Mouse (Mus musculus): ENCODE measurements around the gene Snrnp35. TPM values are rescaled to one million over a fixed set of nuclear protein-coding genes. Genes with fewer than 3 reads are reported as not detected.

The Snrnp35 gene
- polyA plus RNA-seq, 1 experiment from 2014 or later = 20.7 TPM

DNA sequence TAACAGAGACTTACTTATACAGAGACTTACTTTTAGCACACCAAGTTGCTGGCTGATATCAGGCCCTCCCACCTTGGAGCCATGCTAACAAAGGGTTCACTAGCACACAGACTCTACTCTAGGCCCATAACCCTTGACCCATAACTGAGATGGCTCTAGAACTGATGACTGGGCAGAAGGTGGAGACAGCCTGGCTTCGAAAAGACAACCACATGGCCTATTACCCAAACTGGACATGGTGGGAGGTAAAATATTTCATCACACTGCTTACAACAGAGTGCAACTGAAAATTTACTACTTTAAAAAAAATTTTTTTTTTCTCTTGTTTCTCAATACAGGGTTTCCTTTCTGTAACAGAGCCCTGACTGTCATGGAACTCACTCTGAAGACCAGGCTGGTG is 15.2 kb upstream of the Snrnp35 start:
- H3K4me1 ChIP-seq = no peaks in the 10 kb centered on the region
- WGBS = 96% methylated on average over 1 of the region's 1 CpGs
- no peak overlapping the region for H3K4me2 ChIP-seq
- H3K4me3 ChIP-seq (replicated peaks) = no peak overlapping the region
- H3K9me3 ChIP-seq (replicated peaks) = no peaks in the 10 kb centered on the region
- H3K27me3 ChIP-seq (replicated peaks) = no peaks in the 10 kb centered on the region
- ATAC-seq (ENCODE audit: low FRiP score) = no peak
- H3K27ac ChIP-seq (replicated peaks) = no peak overlapping the region
- H3K9ac ChIP-seq (replicated peaks) = no peak overlapping the region
- H3K36me3 ChIP-seq = peaks cover 57% of the 10 kb centered on the region

DNA sequence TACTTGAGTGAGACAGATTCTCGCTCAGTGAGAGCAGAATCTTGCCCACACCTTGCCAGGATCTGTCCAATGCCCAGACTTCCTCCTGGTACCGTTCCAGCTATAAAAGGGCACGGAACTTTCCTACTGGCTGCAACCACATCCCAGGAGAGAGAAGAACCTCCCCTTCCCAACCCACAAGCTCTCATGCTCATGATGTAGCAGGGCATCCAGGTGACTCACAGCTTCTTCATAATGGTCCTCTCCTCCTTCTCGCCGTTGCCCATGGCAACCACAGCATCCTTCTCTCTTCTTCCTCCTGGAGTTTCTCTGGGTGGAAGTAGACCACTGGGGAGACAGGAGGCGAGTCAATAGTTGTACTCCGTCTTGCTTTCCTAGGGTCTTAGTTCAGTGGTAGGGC is 14.6 kb upstream of the Snrnp35 start:
- Histone ChIP-seq H3K27me3 (replicated peaks) (no peaks in the 10 kb centered on the region), H3K9ac (replicated peaks) (no peak overlapping the region), H3K4me1 (no peaks in the 10 kb centered on the region), H3K36me3 (peaks cover 51% of the 10 kb centered on the region), H3K4me3 (replicated peaks) (no peak overlapping the region), H3K9me3 (replicated peaks) (no peaks in the 10 kb centered on the region), H3K27ac (replicated peaks) (no peak overlapping the region), H3K4me2 (no peak overlapping the region)
- ATAC-seq (ENCODE audit: low FRiP score) = no peak
- WGBS = 95% methylated on average over 7 of the region's 7 CpGs

DNA sequence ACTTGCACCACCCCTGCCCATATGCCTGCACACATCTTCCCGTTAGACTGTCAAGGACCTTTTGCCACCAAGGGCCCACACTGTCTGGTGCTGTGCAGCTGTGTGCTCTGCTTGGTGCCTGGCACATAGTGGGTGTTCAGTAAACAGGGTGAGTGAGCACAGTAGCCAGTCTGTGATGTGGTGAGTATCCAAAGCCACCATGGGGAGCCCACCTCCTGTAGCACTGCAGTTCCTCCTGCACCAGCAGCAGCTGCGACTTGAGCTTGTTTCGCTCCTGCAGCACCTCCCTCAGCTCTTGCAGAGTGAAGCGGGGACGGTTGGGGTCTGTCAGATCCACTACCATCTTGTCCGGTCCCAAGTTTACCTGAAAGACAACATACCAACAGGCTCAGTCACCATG is 13.4 kb upstream of the Snrnp35 start:
- no peak overlapping the region for H3K4me2 ChIP-seq
- WGBS = 91% methylated on average over 6 of the region's 6 CpGs
- no peak overlapping the region for H3K9ac ChIP-seq (replicated peaks)
- no peak for ATAC-seq (ENCODE audit: low FRiP score)
- H3K4me1 ChIP-seq = no peaks in the 10 kb centered on the region
- no peaks in the 10 kb centered on the region for H3K27me3 ChIP-seq (replicated peaks)
- no peak overlapping the region for H3K4me3 ChIP-seq (replicated peaks)
- H3K36me3 ChIP-seq = peaks cover 45% of the 10 kb centered on the region
- no peaks in the 10 kb centered on the region for H3K9me3 ChIP-seq (replicated peaks)
- no peak overlapping the region for H3K27ac ChIP-seq (replicated peaks)

DNA sequence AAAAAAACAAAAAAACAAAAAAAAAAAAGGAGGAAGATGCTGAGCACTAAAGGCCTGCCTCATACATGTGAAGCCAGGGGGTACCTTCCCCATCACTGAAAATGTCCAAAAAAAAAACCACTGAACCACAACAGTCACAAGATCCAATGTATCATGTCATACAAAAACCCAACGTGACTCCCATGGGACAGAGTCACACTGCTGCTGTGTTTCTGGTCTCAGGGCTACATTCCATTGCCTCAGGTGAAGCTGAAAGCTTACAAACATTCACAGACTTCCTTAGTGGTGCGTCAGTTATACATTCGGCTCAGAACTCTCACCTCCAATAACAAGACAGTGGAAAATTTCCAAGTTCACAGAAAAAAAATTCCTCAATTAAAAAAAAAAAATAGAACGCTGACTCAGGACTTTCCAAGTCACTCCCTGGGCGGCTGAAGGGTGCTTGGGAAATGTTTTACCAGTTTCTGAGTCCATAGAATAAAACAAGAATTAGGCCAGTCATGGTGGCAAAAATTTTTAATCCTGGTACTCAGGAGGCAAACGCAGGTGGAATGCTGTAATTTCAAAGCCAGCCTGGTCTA is 12.3 kb upstream of the Snrnp35 start:
- no peaks in the 10 kb centered on the region for H3K27me3 ChIP-seq (replicated peaks)
- H3K4me1 ChIP-seq = peaks cover 5% of the 10 kb centered on the region
- H3K27ac ChIP-seq (replicated peaks) = no peak overlapping the region
- H3K4me2 ChIP-seq = no peak overlapping the region
- no peaks in the 10 kb centered on the region for H3K9me3 ChIP-seq (replicated peaks)
- H3K36me3 ChIP-seq = peaks cover 41% of the 10 kb centered on the region
- no peak overlapping the region for H3K9ac ChIP-seq (replicated peaks)
- no peak overlapping the region for H3K4me3 ChIP-seq (replicated peaks)
- WGBS = 87% methylated on average over 6 of the region's 6 CpGs
- no peak for ATAC-seq (ENCODE audit: low FRiP score)

DNA sequence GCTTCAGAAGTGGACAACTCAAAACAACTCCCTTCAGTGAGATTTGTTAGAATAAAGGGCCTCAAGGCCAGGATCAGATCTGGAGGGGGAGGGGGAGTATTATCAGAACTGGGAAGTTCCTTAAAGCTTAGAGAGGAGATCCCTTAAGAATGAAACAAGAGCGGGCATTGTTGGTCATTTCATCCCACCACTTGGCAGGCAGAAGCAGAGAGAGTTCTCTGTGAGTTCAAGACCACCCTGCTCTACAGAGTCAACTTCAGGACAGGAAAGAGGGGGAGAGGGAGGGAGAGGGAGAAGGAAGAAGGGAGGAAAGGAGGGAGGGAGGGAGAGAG is 4.1 kb upstream of the Snrnp35 start:
- Histone ChIP-seq H3K36me3 (no peaks in the 10 kb centered on the region), H3K4me1 (peaks cover 36% of the 10 kb centered on the region), H3K4me2 (peak overlapping the region; percentile 76), H3K9me3 (replicated peaks) (no peaks in the 10 kb centered on the region), H3K4me3 (replicated peaks) (no peak overlapping the region), H3K27me3 (replicated peaks) (no peaks in the 10 kb centered on the region), H3K27ac (replicated peaks) (peak overlapping the region; percentile 72; the same call in 1 of the 2 replicates), H3K9ac (replicated peaks) (peak overlapping the region; percentile 8; the same call in 1 of the 2 replicates)
- ATAC-seq (ENCODE audit: low FRiP score) = no peak
- 80% methylated on average over 1 of the region's 1 CpGs for WGBS

DNA sequence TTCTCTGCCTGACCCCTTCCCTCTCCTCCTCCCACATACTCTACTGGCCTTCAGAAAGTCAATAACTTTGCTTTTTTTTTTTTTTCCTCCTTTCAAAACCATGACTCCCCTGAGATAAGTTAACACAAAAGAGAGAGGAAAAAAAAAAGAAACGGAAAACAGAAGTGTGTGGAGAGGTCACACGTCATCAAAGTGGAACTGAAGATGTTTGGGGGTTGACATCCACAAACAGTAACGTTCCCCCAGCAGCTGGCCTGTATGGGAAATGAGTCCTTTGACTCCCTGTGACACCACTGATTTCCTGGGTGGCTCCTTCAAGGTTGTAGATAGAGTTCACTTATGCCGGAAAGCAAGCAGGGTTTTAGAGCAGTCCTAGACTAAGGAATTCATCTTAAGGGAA is 2.8 kb upstream of the Snrnp35 start:
- no peaks in the 10 kb centered on the region for H3K27me3 ChIP-seq (replicated peaks)
- WGBS = 77% methylated on average over 4 of the region's 4 CpGs

DNA sequence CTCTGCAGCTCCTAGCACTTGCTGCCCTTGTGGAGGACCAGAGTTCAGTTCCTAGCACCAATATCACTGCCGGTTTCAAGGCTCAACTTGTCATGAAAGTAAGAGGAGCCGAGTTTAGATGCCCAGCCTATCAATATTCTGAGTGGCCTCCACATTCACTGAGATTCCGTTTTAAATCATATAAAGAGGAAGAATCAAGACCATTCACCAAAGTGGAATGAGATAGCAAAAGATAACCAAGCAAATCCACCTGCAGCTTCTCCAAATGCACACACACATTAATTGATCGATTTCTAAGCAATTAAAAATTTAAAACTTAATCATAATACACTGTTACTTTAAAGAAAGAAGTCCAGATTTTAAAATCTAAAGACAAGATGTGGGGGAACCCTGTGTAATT is 1.2 kb upstream of the Snrnp35 start:
- ATAC-seq (ENCODE audit: low FRiP score) = no peak
- Histone ChIP-seq H3K4me2 (no peak overlapping the region), H3K9ac (replicated peaks) (no peak overlapping the region), H3K4me1 (peaks cover 34% of the 10 kb centered on the region), H3K36me3 (no peaks in the 10 kb centered on the region), H3K9me3 (replicated peaks) (no peaks in the 10 kb centered on the region), H3K4me3 (replicated peaks) (no peak overlapping the region), H3K27ac (replicated peaks) (no peak overlapping the region), H3K27me3 (replicated peaks) (no peaks in the 10 kb centered on the region)
- WGBS = 88% methylated on average over 4 of the region's 4 CpGs

More for the DNA sequence above, 2.8 kb upstream of the Snrnp35 start:
- Histone ChIP-seq H3K4me1 (peaks cover 46% of the 10 kb centered on the region), H3K36me3 (no peaks in the 10 kb centered on the region), H3K4me3 (replicated peaks) (no peak overlapping the region), H3K9me3 (replicated peaks) (no peaks in the 10 kb centered on the region), H3K4me2 (no peak overlapping the region), H3K9ac (replicated peaks) (no peak overlapping the region), H3K27ac (replicated peaks) (no peak overlapping the region)
- ATAC-seq (ENCODE audit: low FRiP score) = no peak

DNA sequence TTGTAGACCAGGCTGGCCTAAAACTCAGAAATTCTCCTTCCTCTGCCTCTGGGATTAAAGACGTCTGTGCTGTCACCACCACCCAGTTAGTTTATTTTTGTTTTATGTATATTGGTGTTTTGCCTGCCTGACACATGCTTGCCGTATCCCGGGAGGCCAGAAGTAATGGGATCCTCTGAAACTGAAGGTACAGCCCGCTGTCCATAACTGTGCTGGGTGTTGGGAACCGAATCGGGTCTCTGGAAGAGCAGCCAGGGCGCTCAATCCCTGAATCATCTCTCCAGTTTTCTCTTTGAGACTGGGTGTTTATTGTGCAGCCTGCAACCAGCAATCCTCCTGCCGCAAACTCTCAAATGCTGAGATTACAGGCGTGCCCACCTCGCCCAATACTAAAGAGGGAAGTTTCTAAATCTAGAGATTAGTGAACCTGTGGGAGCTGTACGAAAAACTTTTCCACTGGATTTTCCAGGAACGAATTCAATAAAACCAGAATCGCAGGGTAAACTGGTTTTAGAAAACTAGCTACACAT is 433 bp upstream of the Snrnp35 start:
- Histone ChIP-seq H3K36me3 (no peaks in the 10 kb centered on the region), H3K4me3 (replicated peaks) (peak overlapping the region; percentile 65), H3K27ac (replicated peaks) (peak overlapping the region; percentile 98), H3K27me3 (replicated peaks) (no peaks in the 10 kb centered on the region), H3K4me2 (peak overlapping the region; percentile 66), H3K4me1 (peaks cover 26% of the 10 kb centered on the region), H3K9ac (replicated peaks) (peak overlapping the region; percentile 61), H3K9me3 (replicated peaks) (no peaks in the 10 kb centered on the region)
- 6% methylated on average over 13 of the region's 13 CpGs for WGBS
- ATAC-seq (ENCODE audit: low FRiP score) = no peak

DNA sequence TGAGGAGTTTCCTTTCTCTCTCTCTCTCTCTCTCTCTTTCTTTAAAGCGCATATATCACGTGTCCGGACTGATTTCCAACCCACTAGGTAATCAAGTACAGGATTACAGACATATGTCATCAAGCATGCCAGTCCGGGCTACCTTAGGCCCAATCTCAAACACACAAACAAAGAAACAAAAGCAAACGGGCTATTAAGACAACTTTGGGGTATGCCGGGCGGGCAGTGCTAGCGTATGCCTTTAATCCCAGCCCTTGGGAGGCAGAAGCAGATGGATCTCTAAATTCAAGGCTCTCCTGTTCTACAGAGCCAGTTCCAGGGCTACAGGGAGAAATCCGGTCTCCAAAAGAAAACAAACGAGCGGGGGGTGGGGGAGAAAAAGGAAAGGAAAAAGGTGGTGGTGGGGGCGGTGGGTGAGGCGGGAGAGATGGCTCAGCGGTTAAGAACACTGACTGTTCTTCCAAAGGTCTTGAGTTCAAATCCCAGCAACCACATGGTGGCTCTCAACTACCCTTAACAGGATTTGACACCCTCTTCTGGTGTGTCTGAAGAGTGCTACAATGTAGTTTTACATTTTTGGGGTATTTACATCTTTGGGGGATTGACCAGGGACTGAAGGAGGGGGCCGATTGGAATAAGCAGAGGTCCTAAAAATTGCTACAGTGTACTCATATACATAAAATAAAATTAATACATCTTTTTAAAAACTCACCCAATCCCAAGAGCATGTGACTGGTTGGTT is 892 bp downstream of the Snrnp35 start:
- Histone ChIP-seq H3K27ac (replicated peaks) (peak overlapping the region; percentile 98), H3K4me1 (peaks cover 19% of the 10 kb centered on the region)

DNA sequence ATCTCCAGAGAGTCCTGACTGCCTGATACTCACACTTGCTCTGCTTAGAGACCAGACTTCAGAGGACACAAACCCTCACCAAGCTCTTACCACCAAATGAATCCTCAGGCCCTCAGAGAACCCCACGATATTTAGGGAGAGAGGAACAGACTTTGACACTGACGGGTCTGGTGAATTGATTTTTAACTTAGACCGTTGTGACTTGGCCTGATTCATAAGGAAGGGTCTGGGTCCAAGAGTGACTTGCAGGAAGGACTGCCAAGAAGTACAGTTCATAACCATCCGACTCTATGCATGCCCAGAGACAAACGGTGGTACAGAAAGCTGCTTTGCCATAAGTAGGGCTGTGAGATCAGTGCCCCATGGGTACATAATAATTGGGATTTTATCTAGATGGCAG is 2.7 kb downstream of the Snrnp35 start:
- H3K27me3 ChIP-seq (replicated peaks) = no peaks in the 10 kb centered on the region
- H3K9me3 ChIP-seq (replicated peaks) = no peaks in the 10 kb centered on the region
- H3K27ac ChIP-seq (replicated peaks) = no peak overlapping the region
- H3K4me2 ChIP-seq = no peak overlapping the region
- H3K36me3 ChIP-seq = no peaks in the 10 kb centered on the region
- no peak for ATAC-seq (ENCODE audit: low FRiP score)
- WGBS = 89% methylated on average over 5 of the region's 5 CpGs
- no peak overlapping the region for H3K4me3 ChIP-seq (replicated peaks)
- H3K4me1 ChIP-seq = peaks cover 17% of the 10 kb centered on the region
- H3K9ac ChIP-seq (replicated peaks) = no peak overlapping the region

More for the DNA sequence above, 892 bp downstream of the Snrnp35 start:
- Histone ChIP-seq H3K4me3 (replicated peaks) (peak overlapping the region; percentile 65), H3K4me2 (peak overlapping the region; percentile 66), H3K9ac (replicated peaks) (peak overlapping the region; percentile 61), H3K36me3 (no peaks in the 10 kb centered on the region), H3K9me3 (replicated peaks) (no peaks in the 10 kb centered on the region), H3K27me3 (replicated peaks) (no peaks in the 10 kb centered on the region)
- WGBS = 8% methylated on average over 14 of the region's 15 CpGs
- ATAC-seq (ENCODE audit: low FRiP score) = peak; percentile 23; the same call in 1 of the 2 replicates

DNA sequence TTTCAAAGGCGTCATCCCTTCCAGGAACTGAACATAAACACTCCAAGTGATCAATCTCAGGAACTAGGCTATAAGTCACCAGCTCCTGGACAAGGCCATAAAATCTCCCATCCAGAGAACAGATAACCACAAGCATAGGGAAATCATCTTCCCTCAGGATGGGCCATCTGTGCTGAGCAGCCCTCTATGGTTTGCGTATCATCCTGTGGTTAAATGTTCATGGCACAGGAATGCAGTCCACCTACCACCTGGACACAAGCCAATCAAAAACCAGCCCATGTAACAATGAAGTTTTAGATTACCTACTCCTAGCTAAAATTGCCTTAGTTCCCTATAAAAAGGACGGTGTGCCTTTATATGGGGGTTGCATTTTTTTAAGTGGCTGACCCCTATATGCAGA is 6.0 kb downstream of the Snrnp35 start:
- H3K27me3 ChIP-seq (replicated peaks) = no peaks in the 10 kb centered on the region
- no peak overlapping the region for H3K27ac ChIP-seq (replicated peaks)
- H3K4me2 ChIP-seq = no peak overlapping the region
- H3K9me3 ChIP-seq (replicated peaks) = no peaks in the 10 kb centered on the region
- no peak overlapping the region for H3K4me3 ChIP-seq (replicated peaks)
- peaks cover 30% of the 10 kb centered on the region for H3K36me3 ChIP-seq
- ATAC-seq (ENCODE audit: low FRiP score) = no peak
- no peak overlapping the region for H3K9ac ChIP-seq (replicated peaks)
- H3K4me1 ChIP-seq = peaks cover 10% of the 10 kb centered on the region
- WGBS = 93% methylated on average over 3 of the region's 3 CpGs

DNA sequence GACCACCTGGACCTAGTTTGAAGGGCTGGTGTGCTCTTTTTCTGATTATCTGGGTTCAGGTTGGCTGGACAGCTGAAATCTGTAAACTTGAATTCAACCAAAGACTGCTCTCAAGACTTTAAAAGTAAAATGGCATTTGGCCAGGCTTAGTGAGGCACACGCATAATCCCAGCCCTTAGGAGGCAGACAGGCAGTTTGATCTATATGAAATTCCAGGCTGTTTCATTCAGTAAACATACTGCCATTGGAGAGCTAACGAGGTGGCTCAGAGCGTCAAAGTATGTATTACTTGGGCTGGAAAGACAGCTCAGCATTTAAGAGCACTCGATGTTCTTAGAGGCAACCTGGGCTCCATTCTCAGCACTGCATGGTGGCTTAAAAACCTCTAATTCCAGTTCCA is 8.8 kb downstream of the Snrnp35 start:
- Histone ChIP-seq H3K36me3 (peaks cover 40% of the 10 kb centered on the region), H3K27ac (replicated peaks) (no peak overlapping the region), H3K9me3 (replicated peaks) (no peaks in the 10 kb centered on the region), H3K9ac (replicated peaks) (no peak overlapping the region), H3K27me3 (replicated peaks) (no peaks in the 10 kb centered on the region), H3K4me1 (no peaks in the 10 kb centered on the region), H3K4me3 (replicated peaks) (no peak overlapping the region), H3K4me2 (no peak overlapping the region)
- ATAC-seq (ENCODE audit: low FRiP score) = no peak
- 87% methylated on average over 4 of the region's 4 CpGs for WGBS

All from neural tube, embryonic 15.5 days (tissue).